Mouse (Mus musculus) c-Kit-positive CD71-positive TER-119-negative erythroid progenitor cells, embryonic 14.5 days (primary cell): ENCODE measurements around the gene Ncdn.

ENCODE experiments used
- DNase-seq: peaks from one replicate; pipeline ENCODE4 v3.0.0-alpha.2; 2013; ENCODE audit warnings: low read depth

Gene Ncdn

DNA sequence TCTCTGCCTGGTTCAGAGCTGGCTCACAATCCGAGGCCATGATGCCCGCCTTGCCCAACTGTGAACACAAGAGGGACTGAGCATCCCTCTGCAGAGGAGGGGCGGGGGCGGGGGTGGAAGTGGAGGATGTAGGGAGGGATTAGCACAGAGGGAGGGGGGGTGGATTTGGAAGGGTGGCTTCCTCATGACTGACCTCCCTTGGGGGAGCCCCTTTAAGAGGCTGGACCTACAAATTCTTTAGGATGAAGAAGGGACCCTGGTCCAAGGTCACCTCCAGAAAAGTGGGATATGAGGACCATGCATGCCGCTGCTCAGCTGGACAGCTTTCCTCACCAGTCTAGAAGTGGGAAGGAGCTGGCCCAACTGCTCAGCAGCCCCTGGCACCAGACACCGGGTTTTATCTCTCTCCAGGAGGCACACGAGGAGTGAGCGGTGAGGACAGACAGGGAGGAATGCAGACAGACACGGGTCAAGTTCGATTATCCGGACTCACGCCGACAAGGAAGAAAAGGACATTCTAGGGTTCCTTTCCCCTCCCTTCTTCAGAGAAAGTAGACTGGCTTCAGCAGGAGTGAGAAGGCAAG is 1.1 kb downstream of the Ncdn start:
- no peak for DNase-seq

DNA sequence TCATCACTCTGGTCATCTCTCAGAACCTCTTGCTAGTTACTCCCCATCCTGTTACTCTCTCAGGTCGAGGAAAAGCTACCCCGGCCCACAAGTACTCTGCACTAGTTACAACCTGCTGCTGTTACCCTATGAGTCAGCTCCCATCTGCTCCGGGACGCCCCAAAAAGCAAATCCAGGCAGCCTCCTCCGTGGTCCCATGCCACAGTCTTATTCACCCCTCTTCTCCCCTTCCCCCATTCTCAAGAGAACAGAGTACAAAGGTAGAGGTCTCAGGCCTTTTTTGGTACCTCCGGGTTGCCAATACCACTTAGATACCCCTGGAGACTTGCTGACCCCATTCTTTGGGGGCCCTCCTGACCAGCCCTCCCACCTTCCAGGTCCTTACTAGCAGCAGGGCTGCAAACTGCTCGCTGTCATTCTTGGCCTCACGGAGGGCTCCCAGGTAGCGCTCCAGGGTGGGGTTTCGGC is 1.6 kb downstream of the Ncdn start:
- no peak for DNase-seq

GRCm38 (mm10) chr4:126750863-126751555 is 2.2 kb downstream of the Ncdn start:
- DNase-seq: no peak

DNA sequence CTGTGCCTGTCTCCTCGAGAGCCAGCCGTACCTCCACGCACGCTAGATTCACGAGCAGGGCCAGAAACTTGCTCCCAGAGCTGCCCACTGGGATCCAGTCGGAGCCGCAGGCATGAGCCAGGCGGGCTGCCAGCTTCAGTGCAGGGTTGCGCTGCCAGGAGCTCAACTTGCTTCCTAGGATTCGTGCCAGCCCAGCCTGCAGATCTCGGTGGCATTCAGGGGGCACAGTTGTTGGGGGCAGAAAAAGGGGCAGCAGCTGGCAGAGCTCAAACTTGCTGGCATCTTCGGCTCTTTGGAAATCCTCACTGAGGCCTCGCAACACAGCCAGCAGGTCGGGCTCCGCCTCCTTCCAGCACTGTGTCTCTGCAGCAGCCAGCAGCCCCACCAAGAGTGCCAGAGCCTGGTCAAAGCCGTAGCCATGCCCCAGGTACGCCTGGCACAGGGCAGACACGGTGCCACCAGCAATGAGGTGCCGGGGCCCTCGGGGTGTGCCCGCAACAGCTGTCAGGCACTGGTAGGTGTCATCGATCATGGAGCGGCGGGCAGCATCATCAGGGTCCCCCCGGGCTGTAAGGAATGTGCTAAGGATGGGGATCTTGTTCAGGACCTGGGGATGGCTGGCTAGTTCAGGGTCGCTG is 3.1 kb downstream of the Ncdn start:
- no peak for DNase-seq

DNA sequence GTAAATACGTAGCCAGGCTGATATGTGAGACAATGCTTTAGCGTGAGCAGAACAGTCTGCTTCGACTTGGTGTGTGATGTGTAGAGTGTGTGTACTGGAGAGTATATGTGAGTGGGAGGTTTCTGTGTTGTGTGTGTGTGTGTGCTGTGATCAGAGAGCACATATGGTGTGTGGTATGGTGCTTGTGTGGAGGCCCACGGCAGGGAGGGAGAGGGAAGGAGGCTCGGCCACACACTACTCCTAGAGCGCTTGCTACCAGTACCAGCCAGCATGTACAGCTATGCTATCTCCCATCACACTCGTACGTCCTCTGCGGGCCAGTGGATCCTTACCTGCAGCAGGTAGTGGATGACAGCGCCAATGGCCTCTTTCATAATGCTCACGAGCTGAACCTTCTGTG is 3.7 kb downstream of the Ncdn start:
- no peak for DNase-seq

GRCm38 (mm10) chr4:126748381-126748780 is 4.9 kb downstream of the Ncdn start:
- DNase-seq: no peak

- no peak for DNase-seq
Measured at GRCm38 (mm10) chr4:126746194-126746840, 6.9 kb downstream of the Ncdn start.

GRCm38 (mm10) chr4:126745506-126746193 is 7.6 kb downstream of the Ncdn start:
- DNase-seq: peak; percentile 55

DNA sequence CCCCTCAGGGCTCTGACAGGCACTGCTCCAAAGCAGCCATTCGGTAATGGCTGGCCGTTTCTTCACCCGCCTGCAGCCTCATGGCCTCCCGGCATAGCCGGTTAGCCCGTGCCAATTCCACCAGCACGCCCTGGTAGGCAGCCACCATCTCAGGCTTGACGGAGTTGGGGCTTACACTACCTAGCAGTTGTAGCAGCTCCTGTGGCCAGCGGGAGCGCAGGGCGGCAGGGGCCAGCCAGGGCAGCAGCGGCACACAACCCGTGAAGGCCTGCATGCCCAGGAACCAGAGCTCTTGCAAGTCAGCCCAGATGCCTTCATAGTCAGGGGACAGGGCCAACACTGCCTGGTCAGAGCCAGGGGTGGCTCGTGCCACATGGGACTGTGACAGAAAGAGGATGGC is 8.4 kb downstream of the Ncdn start:
- no peak for DNase-seq

GRCm38 (mm10) chr4:126743713-126744112 is 9.5 kb downstream of the Ncdn start:
- DNase-seq: no peak

- no peak for DNase-seq
Measured at GRCm38 (mm10) chr4:126742976-126743375, 10.3 kb downstream of the Ncdn start.

DNA sequence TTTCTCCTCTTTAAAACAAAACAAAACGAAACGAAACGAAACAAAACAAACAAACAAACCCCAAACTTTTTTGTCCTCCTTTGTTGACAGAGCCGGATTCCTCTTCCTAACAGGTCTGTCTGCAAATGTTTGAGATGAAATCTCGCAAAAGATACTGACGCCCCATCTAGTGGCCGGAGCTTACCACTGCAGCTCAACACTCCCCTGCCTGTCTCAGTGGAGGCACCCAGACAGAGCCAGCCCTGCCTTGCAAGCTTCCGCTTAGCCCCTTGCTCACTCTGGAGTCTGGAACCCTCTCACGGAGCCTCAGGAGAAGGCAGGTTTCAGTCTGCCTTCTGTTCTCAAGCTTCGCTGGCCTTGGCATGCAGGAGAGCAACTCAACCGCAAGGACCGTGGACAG is 11.8 kb downstream of the Ncdn start:
- peak; percentile 77 for DNase-seq

- no peak for DNase-seq
Measured at GRCm38 (mm10) chr4:126739966-126740676, 13.1 kb downstream of the Ncdn start.

DNA sequence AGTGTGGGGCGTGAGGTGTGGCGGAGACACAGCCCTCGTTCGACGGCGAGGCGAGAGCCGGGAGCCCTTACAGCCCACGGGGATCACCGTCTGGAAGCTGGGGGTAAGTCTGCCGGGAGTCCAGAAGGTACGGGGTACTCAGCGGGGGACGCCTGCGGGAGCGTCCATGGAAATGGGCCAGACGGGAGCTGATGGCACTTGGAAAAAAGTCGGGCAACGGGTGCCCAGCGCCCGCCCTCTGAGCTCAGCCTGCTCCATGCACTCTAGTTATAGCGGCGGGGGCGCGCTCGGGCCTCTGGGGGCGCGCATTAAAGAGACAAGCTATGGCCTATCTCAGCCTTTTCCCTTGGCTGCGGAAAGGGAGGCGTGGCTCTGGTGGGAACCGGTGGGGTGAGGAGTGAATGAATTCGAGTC is 17.2 kb downstream of the Ncdn start, which contains the start of gene Tfap2e:
Gene Tfap2e, minus strand, starts transcription at position 240 of the 414 bp plus-strand sequence.
- DNase-seq: no peak

DNA sequence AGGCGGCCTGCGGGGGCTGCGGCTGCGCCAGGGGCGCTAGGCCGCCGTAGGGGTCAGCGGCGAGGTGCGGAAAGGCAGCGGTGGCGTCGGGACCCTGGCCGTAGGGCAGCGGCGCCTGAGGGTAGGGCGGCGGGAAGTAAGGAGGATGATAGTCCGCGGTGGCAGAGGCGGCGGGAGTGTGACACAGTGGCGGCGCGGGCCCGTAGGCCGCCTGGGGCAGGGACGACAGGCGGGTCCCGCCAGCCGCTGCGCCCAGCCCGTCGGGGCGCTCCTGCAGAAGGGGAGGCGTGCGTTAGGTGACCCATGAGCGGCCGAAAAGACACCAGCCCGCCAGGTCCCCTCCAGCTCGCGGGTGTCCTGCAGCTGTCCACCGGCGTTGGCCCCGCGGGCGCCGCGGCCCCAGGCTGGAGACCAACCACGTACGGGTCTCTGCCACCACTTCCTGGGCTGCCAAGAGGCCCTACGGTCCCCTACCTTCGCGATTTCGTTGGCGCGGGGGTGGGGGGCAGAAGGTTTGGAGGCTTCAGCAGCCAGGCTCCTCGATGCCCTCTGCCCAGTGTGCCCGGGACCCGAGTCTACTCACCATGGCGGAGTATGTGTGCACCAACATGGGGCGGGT is 17.7 kb downstream of the Ncdn start:
- no peak for DNase-seq

DNA sequence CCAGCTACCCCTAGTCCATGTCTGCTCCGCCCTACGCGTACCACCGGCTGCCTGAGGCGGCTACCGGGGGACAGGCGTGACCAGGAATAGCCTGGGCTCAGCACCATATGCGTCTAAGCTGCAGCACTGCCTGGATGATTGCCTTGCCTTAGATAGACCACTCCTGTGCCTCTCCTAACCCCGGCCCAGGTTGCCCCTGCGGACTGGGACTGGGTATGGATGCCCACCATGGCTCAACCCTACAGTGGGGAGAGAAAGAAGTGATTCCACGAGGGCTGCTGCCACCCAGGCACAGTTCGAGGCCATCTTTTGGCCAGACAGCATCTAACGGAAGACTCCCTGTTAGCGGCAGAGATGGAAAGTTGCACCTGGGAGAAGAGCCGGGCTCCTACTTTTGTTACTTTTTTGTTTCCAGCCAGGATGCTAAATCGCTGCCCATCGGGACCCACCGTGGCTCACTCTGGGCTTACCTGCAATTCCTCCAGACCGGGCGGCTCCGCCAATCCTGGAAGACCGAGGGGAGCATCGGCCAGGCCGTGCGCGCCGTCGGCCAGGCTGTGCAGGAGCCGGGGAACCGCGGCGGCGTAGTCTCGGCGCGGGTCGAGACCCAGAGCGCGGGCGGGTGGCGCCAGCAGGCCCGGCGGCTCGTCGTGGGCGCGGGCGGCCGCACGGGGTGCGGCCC is 18.4 kb downstream of the Ncdn start:
- no peak for DNase-seq

DNA sequence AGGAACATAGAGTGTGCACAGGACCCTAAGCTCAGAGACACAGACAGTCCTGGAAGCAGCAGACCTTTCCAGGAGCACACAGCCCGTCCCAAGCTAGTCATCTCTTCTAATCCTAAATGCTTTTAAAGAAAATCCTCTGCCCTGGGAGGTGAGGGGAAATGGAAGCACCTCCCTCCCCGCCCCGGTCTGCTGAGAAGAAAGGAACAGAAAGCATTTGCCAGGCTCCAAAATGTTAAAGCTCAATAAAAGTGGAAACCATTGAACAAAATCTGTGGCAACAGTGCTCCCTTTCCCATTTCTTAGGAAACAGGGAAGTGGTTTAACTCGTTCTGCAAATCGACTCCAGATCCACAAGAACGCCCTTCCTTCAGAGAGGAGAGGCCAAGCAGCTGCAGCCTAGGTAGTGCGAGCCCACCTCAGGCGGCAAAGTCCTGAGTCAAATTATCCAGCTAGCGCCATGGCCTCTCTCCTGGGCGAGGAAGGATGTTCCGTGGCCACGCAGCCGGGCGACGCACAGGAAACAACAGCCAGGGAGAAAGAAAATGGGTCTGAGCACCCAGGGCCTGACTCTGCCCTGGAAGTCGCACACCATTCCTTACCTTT is 19.1 kb downstream of the Ncdn start:
- no peak for DNase-seq

- no peak for DNase-seq
Measured at GRCm38 (mm10) chr4:126732531-126733380, 20.5 kb downstream of the Ncdn start.

- DNase-seq: no peak
Measured at GRCm38 (mm10) chr4:126732111-126732510, 21.1 kb downstream of the Ncdn start.
